Mouse (Mus musculus): ENCODE results near the gene Sod2.
"Not testable (repeated sequence)": the region's sequence is repeated elsewhere in the genome, so short reads cannot be mapped to it uniquely, and the experiment has no call there.

The Sod2 gene

GRCm38 (mm10) chr17:13006546-13006945 is at the start of gene Sod2:
Gene Sod2 (plus strand): TSS chr17:13006846.
- not testable (repeated sequence) for DNase-seq (ENCODE audit: low read depth, low spot score)

- DNase-seq (ENCODE audit: low read depth, low spot score): not testable (repeated sequence)
Measured at GRCm38 (mm10) chr17:12959377-12959776, 47.3 kb upstream of the Sod2 start.

- DNase-seq (ENCODE audit: low read depth, low spot score): peak; percentile 97
Measured at GRCm38 (mm10) chr17:12960331-12960873, 46.2 kb upstream of the Sod2 start, which contains the start of gene Acat2. Gene Acat2 (minus strand): TSS chr17:12960747.

- DNase-seq (ENCODE audit: low read depth, low spot score): no peak
Measured at GRCm38 (mm10) chr17:12963476-12963875, 43.2 kb upstream of the Sod2 start.

GRCm38 (mm10) chr17:12967173-12967572 is 39.5 kb upstream of the Sod2 start:
- no peak for DNase-seq (ENCODE audit: low read depth, low spot score)

- DNase-seq (ENCODE audit: low read depth, low spot score): no peak
Measured at GRCm38 (mm10) chr17:12973851-12974250, 32.8 kb upstream of the Sod2 start.

GRCm38 (mm10) chr17:12978546-12978945 is 28.1 kb upstream of the Sod2 start:
- DNase-seq (ENCODE audit: low read depth, low spot score): no peak

GRCm38 (mm10) chr17:12983988-12984387 is 22.7 kb upstream of the Sod2 start:
- no peak for DNase-seq (ENCODE audit: low read depth, low spot score)

GRCm38 (mm10) chr17:12988096-12988495 is 18.6 kb upstream of the Sod2 start:
- peak; percentile 39 for DNase-seq (ENCODE audit: low read depth, low spot score)

- DNase-seq (ENCODE audit: low read depth, low spot score): peak; percentile 50
Measured at GRCm38 (mm10) chr17:12990567-12991145, 16.0 kb upstream of the Sod2 start.

- DNase-seq (ENCODE audit: low read depth, low spot score): peak; percentile 90
Measured at GRCm38 (mm10) chr17:12991194-12991634, 15.4 kb upstream of the Sod2 start.

GRCm38 (mm10) chr17:12991635-12992358 is 14.8 kb upstream of the Sod2 start:
- peak; percentile 92 for DNase-seq (ENCODE audit: low read depth, low spot score)

- peak; percentile 98 for DNase-seq (ENCODE audit: low read depth, low spot score)
Measured at GRCm38 (mm10) chr17:12992470-12992991, 14.1 kb upstream of the Sod2 start.

- DNase-seq (ENCODE audit: low read depth, low spot score): no peak
Measured at GRCm38 (mm10) chr17:12994069-12994468, 12.6 kb upstream of the Sod2 start, which contains the start of gene Wtap. Gene Wtap (minus strand): TSS chr17:12994169.

- DNase-seq (ENCODE audit: low read depth, low spot score): peak; percentile 64
Measured at GRCm38 (mm10) chr17:12996345-12996744, 10.3 kb upstream of the Sod2 start.

- no peak for DNase-seq (ENCODE audit: low read depth, low spot score)
Measured at GRCm38 (mm10) chr17:12997890-12998289, 8.8 kb upstream of the Sod2 start.

GRCm38 (mm10) chr17:12999069-12999468 is 7.6 kb upstream of the Sod2 start:
- DNase-seq (ENCODE audit: low read depth, low spot score): no peak

- not testable (repeated sequence) for DNase-seq (ENCODE audit: low read depth, low spot score)
Measured at GRCm38 (mm10) chr17:13002243-13002642, 4.4 kb upstream of the Sod2 start.

- not testable (repeated sequence) for DNase-seq (ENCODE audit: low read depth, low spot score)
Measured at GRCm38 (mm10) chr17:13004436-13004835, 2.2 kb upstream of the Sod2 start.

GRCm38 (mm10) chr17:13006984-13007383 is 338 bp downstream of the Sod2 start:
- no peak for DNase-seq (ENCODE audit: low read depth, low spot score)

GRCm38 (mm10) chr17:13007730-13008425 is 1.2 kb downstream of the Sod2 start:
- peak; percentile 97 for DNase-seq (ENCODE audit: low read depth, low spot score)

- DNase-seq (ENCODE audit: low read depth, low spot score): peak; percentile 83
Measured at GRCm38 (mm10) chr17:13008528-13008927, 1.9 kb downstream of the Sod2 start.

Data from A20 (cell line).